Mouse (Mus musculus): ENCODE results near the gene Numbl.

DNA sequence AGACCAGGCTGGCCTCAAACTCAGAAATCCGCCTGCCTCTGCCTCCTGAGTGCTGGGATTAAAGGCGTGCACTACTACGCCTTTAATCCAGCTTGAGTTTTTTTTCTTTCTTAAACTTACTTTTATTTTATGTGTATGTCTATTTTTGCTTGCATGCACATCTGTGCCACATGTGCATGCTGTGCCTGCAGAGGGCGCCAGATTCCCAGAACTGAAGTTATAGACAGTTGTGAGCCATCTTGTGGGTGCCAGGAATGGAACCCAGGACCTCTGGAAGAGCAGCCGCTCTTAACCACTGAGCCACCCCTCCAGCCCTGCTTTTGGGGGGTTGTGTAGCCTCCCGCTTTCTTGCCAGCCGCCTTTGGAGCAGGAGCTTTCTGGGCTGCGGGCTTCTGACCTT is 13.2 kb downstream of the Numbl start:
- TF ChIP-seq EP300 (IDR thresholded peaks at IDR 0.05; ENCODE audit: low read depth) (no peak), CTCF (IDR thresholded peaks at IDR 0.05; ENCODE audit: low read depth) (no peak)

All from heart, postnatal 0 days (tissue).